Mouse (Mus musculus) bone marrow macrophage, adult 2 months (primary cell): ENCODE measurements around the gene Prss41. TPM values are rescaled to one million over a fixed set of nuclear protein-coding genes. Genes with fewer than 3 reads are reported as not detected.

ENCODE experiments used
- H3K27ac ChIP-seq: 2 replicates; pipeline ENCODE4 v1.5.1; 2012; ENCODE audit warnings: low read depth, low read length; ENCODE audit not compliant: insufficient read depth
- H3K4me1 ChIP-seq: 2 replicates; pipeline ENCODE4 v1.6.1; 2012; ENCODE audit warnings: low read length; ENCODE audit not compliant: control insufficient read depth, insufficient read depth
- H3K4me3 ChIP-seq: 2 replicates; pipeline ENCODE4 v1.5.1; 2012; ENCODE audit warnings: mild to moderate bottlenecking, low read length, moderate library complexity; ENCODE audit not compliant: insufficient read depth
- CTCF ChIP-seq: IDR thresholded peaks from 2 replicates; pipeline ENCODE4 v1.5.1; 2012; ENCODE audit warnings: low read depth, mild to moderate bottlenecking, low read length, moderate library complexity
- POLR2A ChIP-seq: IDR thresholded peaks from 2 replicates; pipeline ENCODE4 v1.6.1; 2012; ENCODE audit warnings: mild to moderate bottlenecking, low read depth, low read length, borderline replicate concordance
- polyA plus RNA-seq: library from polyadenylated mRNA; stranded (reverse); fragments of >200 nt; gene quantifications from 2 replicates; pipeline ENCODE4 v1.2.4, GENCODE M21; 2012; ENCODE audit not compliant: missing spikeins, insufficient read depth, insufficient read length

Gene Prss41
- polyA plus RNA-seq, 1 experiment: not detected

DNA sequence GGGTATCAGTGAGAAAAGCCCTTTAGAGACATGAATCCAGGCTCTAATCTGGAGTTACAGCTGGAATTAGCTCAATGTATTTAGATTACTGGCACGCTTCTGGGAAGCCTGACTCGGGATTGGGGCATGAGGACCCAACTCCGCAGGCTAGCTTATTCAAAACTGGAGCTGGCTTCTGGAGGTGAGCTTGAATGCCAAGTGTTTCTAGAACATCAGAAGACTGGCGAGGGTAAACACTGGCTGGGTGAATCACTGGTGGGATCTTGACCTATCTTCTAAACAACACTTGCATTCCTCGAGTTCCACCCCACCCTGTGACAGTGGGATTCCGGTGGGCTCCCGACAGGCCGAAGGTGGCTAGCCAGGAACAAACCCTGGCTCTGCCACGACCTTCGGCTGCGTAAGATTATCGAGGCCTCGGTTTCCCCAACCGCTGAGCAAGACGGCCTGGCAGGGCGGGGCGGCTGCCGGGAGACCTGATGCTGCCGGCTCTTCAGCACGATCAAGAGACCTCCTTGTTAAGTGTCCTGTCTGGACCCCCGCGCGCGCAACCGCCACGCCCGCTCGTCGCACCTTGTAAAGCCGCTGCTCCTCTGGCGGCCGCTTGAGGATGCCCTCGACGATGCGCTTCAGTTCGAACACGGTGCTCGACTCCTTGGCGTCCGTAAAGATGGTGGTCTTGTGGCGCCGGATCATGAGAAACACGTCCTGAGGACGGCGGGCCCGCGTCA lies 15.5 kb downstream of the Prss41 start:
- H3K4me1 ChIP-seq: peaks cover 11% of the 10 kb centered on the region
- H3K27ac ChIP-seq: 0 out of 2 replicates have a peak overlapping the region, but pooled peaks have one; percentile 2
- TF ChIP-seq POLR2A (no peak), CTCF (no peak)
- peak overlapping the region; percentile 95 for H3K4me3 ChIP-seq

DNA sequence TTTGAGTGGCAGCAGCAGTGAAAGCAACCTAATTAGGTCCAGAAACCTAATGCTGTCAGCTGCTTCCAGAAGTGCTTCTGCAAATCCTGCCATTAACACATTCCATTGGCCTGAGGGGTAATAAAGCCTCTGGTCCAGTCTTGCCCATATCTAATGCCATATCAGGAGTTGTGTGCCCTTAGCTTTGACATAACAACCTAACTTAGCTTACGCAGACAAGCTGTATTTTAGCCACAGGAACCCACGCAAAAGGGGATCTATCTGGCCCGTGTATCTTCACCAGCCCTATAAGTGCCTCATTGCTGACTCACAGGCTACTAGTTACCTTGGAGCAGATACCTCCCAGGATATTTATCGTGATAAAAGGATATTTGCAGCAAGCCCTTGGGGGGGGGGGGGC lies 18.4 kb downstream of the Prss41 start:
- Histone ChIP-seq H3K27ac (no peak overlapping the region), H3K4me3 (no peak overlapping the region), H3K4me1 (peaks cover 8% of the 10 kb centered on the region)
- no peak for TF ChIP-seq CTCF
- TF ChIP-seq POLR2A: no peak

GRCm38 (mm10) chr17:23823614-23824013 lies 20.4 kb downstream of the Prss41 start:
- Histone ChIP-seq H3K27ac (no peak overlapping the region), H3K4me3 (no peak overlapping the region), H3K4me1 (peaks cover 3% of the 10 kb centered on the region; the same call in 1 of the 2 replicates)
- TF ChIP-seq CTCF (no peak), POLR2A (no peak)

DNA sequence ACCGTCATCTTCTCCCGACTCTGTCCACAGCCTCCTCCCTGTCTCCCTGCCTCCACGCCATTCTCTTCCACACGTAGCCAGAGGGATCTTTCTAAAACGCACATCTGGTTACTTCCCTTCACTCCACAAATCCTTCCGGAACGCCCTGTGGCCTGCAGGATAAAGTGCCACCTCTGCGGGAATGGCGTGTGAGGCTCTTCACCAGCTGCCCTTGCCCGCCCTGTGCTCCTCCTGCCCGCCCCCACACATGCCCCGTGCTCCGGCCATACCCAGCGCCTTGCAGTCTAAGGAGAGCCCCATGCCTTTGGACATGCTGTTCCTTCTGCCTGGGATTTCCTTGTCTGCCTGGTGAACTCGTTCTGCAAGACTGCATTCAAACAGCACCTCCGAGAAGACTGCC lies 21.0 kb downstream of the Prss41 start:
- Histone ChIP-seq H3K27ac (no peak overlapping the region), H3K4me3 (no peak overlapping the region), H3K4me1 (peaks cover 3% of the 10 kb centered on the region; the same call in 1 of the 2 replicates)
- TF ChIP-seq CTCF (no peak), POLR2A (no peak)

DNA sequence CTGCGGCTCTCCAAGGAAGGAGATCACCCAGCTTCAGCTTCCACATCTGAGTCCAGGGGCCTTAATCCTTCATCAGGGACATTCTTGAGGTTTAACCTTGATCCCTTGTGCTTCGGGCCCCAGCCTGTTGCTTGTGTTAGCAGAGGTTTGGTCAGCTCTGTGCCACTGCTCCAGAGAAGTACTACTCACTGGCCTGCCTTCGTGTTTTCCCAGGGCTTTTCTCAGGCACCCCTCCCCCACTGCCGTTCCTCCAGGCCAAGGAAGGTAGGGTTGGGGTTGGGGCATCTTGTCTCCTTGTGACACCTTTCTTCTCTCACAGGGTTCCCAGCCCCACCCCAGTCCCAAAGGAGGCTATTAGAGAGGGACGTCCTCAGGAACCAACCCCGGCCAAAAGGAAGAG lies 21.9 kb downstream of the Prss41 start:
- H3K4me1 ChIP-seq: no peaks in the 10 kb centered on the region
- TF ChIP-seq CTCF (no peak), POLR2A (no peak)
- H3K4me3 ChIP-seq: no peak overlapping the region
- no peak overlapping the region for H3K27ac ChIP-seq

- TF ChIP-seq POLR2A: no peak
- TF ChIP-seq CTCF: no peak
- Histone ChIP-seq H3K27ac (no peak overlapping the region), H3K4me1 (no peaks in the 10 kb centered on the region), H3K4me3 (no peak overlapping the region)
These were observed 23.2 kb downstream of the Prss41 start for GRCm38 (mm10) chr17:23820731-23821130.

GRCm38 (mm10) chr17:23819235-23819634 lies 24.7 kb downstream of the Prss41 start:
- no peak for TF ChIP-seq CTCF
- no peak for TF ChIP-seq POLR2A
- no peaks in the 10 kb centered on the region for H3K4me1 ChIP-seq
- no peak overlapping the region for H3K4me3 ChIP-seq

GRCm38 (mm10) chr17:23818579-23818978 lies 25.4 kb downstream of the Prss41 start:
- Histone ChIP-seq H3K4me1 (no peaks in the 10 kb centered on the region), H3K27ac (no peak overlapping the region), H3K4me3 (no peak overlapping the region)
- TF ChIP-seq CTCF (no peak), POLR2A (no peak)

More at GRCm38 (mm10) chr17:23819235-23819634, 24.7 kb downstream of the Prss41 start:
- H3K27ac ChIP-seq: no peak overlapping the region

- Histone ChIP-seq H3K4me1 (no peaks in the 10 kb centered on the region), H3K4me3 (no peak overlapping the region), H3K27ac (no peak overlapping the region)
- TF ChIP-seq CTCF (no peak), POLR2A (no peak)
These were observed 28.3 kb downstream of the Prss41 start for GRCm38 (mm10) chr17:23815641-23816040.

DNA sequence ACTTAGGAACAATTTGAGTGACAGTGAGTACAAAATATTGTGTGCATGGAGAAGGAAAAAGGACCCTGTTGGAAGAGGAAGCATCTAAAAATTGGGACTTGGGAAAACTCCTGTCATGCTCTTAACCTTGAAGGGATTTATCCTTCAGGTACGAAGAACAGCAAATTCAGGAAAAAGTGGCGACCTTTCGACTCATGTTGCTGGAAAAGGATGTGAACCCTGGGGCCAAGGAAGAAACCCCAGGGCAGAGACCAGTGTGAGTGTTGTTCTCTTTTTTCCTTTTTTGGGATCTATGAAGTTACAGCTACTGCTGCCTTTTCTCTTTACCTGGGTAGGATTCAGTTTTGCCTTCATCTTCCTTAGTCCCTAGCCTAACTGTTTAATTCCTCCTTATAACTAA lies 36.1 kb downstream of the Prss41 start:
- H3K4me1 ChIP-seq: peaks cover 17% of the 10 kb centered on the region
- no peak overlapping the region for H3K4me3 ChIP-seq
- TF ChIP-seq CTCF (no peak), POLR2A (no peak)
- no peak overlapping the region for H3K27ac ChIP-seq
